ENCODE assay signal across 24 mouse cellular contexts in genomic region chr16:57465386-57465913, GRCm38 (mm10).
DNase-seq lines count a peak whose midpoint lies in the region; ATAC-seq and TF ChIP-seq lines count a peak whose summit lies in the region.
"Had no signal": no experiment of that assay in that cellular context is flagged by ENCODE, and none has a peak within 500 bp of the region (broad histone marks: within the 10 kb centered on the region; RNA-seq: fewer than 3 reads in every experiment).

No protein-coding gene starts in this region.

- no peaks in the 10 kb centered on the region for H3K27me3 ChIP-seq in intestine, embryonic 15.5 days (replicated peaks)
- H3K27me3 ChIP-seq in cerebellum, adult 2 months (ENCODE audit: control insufficient read depth, insufficient read depth, low read length): no peaks in the 10 kb centered on the region
- H3K27me3 ChIP-seq: embryonic facial prominence, embryonic 13.5 days; forebrain, embryonic 12.5 days; forebrain, embryonic 15.5 days; hindbrain, embryonic 13.5 days had no signal

- H3K36me3 ChIP-seq in intestine, embryonic 15.5 days: no peaks in the 10 kb centered on the region
- H3K36me3 ChIP-seq: embryonic facial prominence, embryonic 13.5 days; forebrain, embryonic 12.5 days; forebrain, embryonic 15.5 days; hindbrain, embryonic 10.5 days; hindbrain, embryonic 13.5 days had no signal

- H3K27ac ChIP-seq in intestine, embryonic 15.5 days: no peak overlapping the region
- no peak overlapping the region for H3K27ac ChIP-seq in cerebellum, adult 2 months (ENCODE audit: insufficient read depth, low read length)
- H3K27ac ChIP-seq: embryonic facial prominence, embryonic 13.5 days; forebrain, embryonic 12.5 days; forebrain, embryonic 15.5 days; hindbrain, embryonic 10.5 days; hindbrain, embryonic 13.5 days had no signal

- H3K4me2 ChIP-seq in intestine, embryonic 15.5 days (replicated peaks): no peak overlapping the region
- H3K4me2 ChIP-seq: embryonic facial prominence, embryonic 13.5 days; forebrain, embryonic 12.5 days; forebrain, embryonic 15.5 days; heart, embryonic 11.5 days; hindbrain, embryonic 13.5 days had no signal

- H3K4me3 ChIP-seq in intestine, embryonic 15.5 days (replicated peaks): no peak overlapping the region
- H3K4me3 ChIP-seq in cerebellum, adult 2 months (replicated peaks; ENCODE audit: insufficient read depth, low read depth, low read length): no peak overlapping the region
- H3K4me3 ChIP-seq: embryonic facial prominence, embryonic 13.5 days; erythroblast, embryonic 14.5 days; forebrain, embryonic 12.5 days; forebrain, embryonic 15.5 days; hindbrain, embryonic 10.5 days; hindbrain, embryonic 13.5 days had no signal

- H3K9me3 ChIP-seq in intestine, embryonic 15.5 days: no peaks in the 10 kb centered on the region
- H3K9me3 ChIP-seq: embryonic facial prominence, embryonic 13.5 days; forebrain, embryonic 12.5 days; forebrain, embryonic 15.5 days; hindbrain, embryonic 10.5 days; hindbrain, embryonic 13.5 days had no signal

- intact Hi-C loops in heart, postnatal 14 days (cut with DNase I): no loop called here

- peak; percentile 77 for DNase-seq in heart, adult 11 months
- DNase-seq in heart, postnatal 14 days: no peak
- DNase-seq in 416B (ENCODE audit: low read depth): peak; percentile 30
- DNase-seq in naive thymus-derived CD4-positive, alpha-beta T cell, adult 2 months (ENCODE audit: low read depth): peak; percentile 60
- no peak for DNase-seq in cerebellum, adult 2 months
- DNase-seq: adrenal gland, adult 8-10 months; adrenal gland, postnatal 25 days; cerebellum, adult 11-12 months; cerebellum, adult 9-10 months; cerebellum, postnatal 14 days; gastrocnemius, postnatal 36 days; heart, postnatal 36 days; kidney, adult 11 months had no signal

- ATAC-seq in intestine, embryonic 15.5 days: peak; percentile 53; the same call in 1 of the 2 replicates
- ATAC-seq in monocyte, adult 5-6 weeks (replicated peaks; ENCODE audit: insufficient number of reproducible peaks, low FRiP score, low TSS enrichment, poor library complexity, severe bottlenecking): no peak
- ATAC-seq: activated CD4-positive, CD25-positive, alpha-beta regulatory T cell, adult 4 months; forebrain, embryonic 15.5 days; hindbrain, embryonic 16.5 days had no signal

- WGBS in intestine, embryonic 15.5 days: 88% methylated on average over 9 of the region's 9 CpGs
- 87% methylated on average over 9 of the region's 9 CpGs for WGBS in cerebellum, adult 2 months

- TF ChIP-seq CTCF in cerebellum, adult 2 months (IDR thresholded peaks at IDR 0.05; ENCODE audit: borderline replicate concordance, insufficient read depth, low read depth, low read length): no peak

- no peaks in the 10 kb centered on the region; the same call in 1 of the 2 replicates for H3K4me1 ChIP-seq in intestine, embryonic 15.5 days (replicated peaks)
- no peaks in the 10 kb centered on the region; the same call in 1 of the 2 replicates for H3K4me1 ChIP-seq in cerebellum, adult 2 months (ENCODE audit: control insufficient read depth, insufficient read depth, low read length)
- H3K4me1 ChIP-seq: forebrain, embryonic 12.5 days; forebrain, embryonic 15.5 days; hindbrain, embryonic 10.5 days; hindbrain, embryonic 13.5 days had no signal

- H3K9ac ChIP-seq in intestine, embryonic 15.5 days: no peak overlapping the region
- H3K9ac ChIP-seq: embryonic facial prominence, embryonic 13.5 days; forebrain, embryonic 12.5 days; forebrain, embryonic 15.5 days; hindbrain, embryonic 13.5 days had no signal

- TF ChIP-seq POLR2A in cerebellum, adult 2 months (IDR thresholded peaks at IDR 0.05; ENCODE audit: borderline replicate concordance, insufficient read depth, low read length): no peak

Comparison
In these comparisons a context has a peak if more than half of its experiments do, and no peak if none do; other contexts are left out.
1. DNase-seq: peak in heart, adult 11 months (single experiment), 416B (single experiment) and naive thymus-derived CD4-positive, alpha-beta T cell, adult 2 months (single experiment); none in heart, postnatal 14 days (0 of 2) and cerebellum, adult 2 months (0 of 2).